Mouse (Mus musculus) embryonic facial prominence, embryonic 12.5 days (tissue): Measurements from ENCODE around the gene Rbm20. TPM values are rescaled to one million over a fixed set of nuclear protein-coding genes. Genes with fewer than 3 reads are reported as not detected.

Source experiments
- ATAC-seq: fragments of 200-750 bp; cut with Nextera tagmentation; 2 replicates; pipeline ENCODE4 v1.8.0; 2017; ENCODE audit not compliant: insufficient number of reproducible peaks, insufficient read depth, low FRiP score, low TSS enrichment
- H3K27ac ChIP-seq: fragments of 300-500 bp; sonication (generic); 2 replicates; pipeline ENCODE4 v1.5.1; 2016; ENCODE audit warnings: mild to moderate bottlenecking
- H3K27me3 ChIP-seq: fragments of 300-500 bp; sonication (generic); 2 replicates; pipeline ENCODE4 v1.6.1; 2016; ENCODE audit warnings: mild to moderate bottlenecking, moderate library complexity
- H3K36me3 ChIP-seq: fragments of 300-500 bp; sonication (generic); 2 replicates; pipeline ENCODE4 v1.6.1; 2016; ENCODE audit warnings: mild to moderate bottlenecking
- H3K4me1 ChIP-seq: fragments of 300-500 bp; sonication (generic); 2 replicates; pipeline ENCODE4 v1.6.1; 2016
- H3K4me2 ChIP-seq: fragments of 300-500 bp; sonication (generic); replicated peaks from 2 replicates; pipeline ENCODE4 v1.6.1; 2016; ENCODE audit warnings: mild to moderate bottlenecking, moderate library complexity
- H3K4me3 ChIP-seq: fragments of 300-500 bp; sonication (generic); 2 replicates; pipeline ENCODE4 v1.5.1; 2016; ENCODE audit warnings: mild to moderate bottlenecking
- H3K9ac ChIP-seq: fragments of 300-500 bp; sonication (generic); 2 replicates; pipeline ENCODE4 v1.6.1; 2016; ENCODE audit warnings: mild to moderate bottlenecking, moderate library complexity
- H3K9me3 ChIP-seq: fragments of 300-500 bp; sonication (generic); 2 replicates; pipeline ENCODE4 v1.6.1; 2016; ENCODE audit warnings: mild to moderate bottlenecking, moderate library complexity
- WGBS: fragments of 180-500 bp; shearing (Covaris S2); methylation state at CpG from one replicate; pipeline ENCODE4 v1.1.7; 2016; 5-methylcytosine and 5-hydroxymethylcytosine counted together
- polyA plus RNA-seq: library from polyadenylated mRNA; unstranded; fragments of >200 nt; fragmentation: Nextera tagmentation; extraction: Ambion mirVana; gene quantifications from 2 replicates; pipeline ENCODE4 v1.2.1, GENCODE M21; 2016

The Rbm20 gene
- polyA plus RNA-seq, 1 experiment from 2014 or later: 2.7 TPM

GRCm38 (mm10) chr19:53785352-53785751, 108.2 kb downstream of the Rbm20 start:
- Histone ChIP-seq H3K27me3 (no peaks in the 10 kb centered on the region), H3K9me3 (no peaks in the 10 kb centered on the region), H3K27ac (no peak overlapping the region), H3K9ac (no peak overlapping the region), H3K36me3 (no peaks in the 10 kb centered on the region), H3K4me1 (peaks cover 17% of the 10 kb centered on the region), H3K4me3 (no peak overlapping the region), H3K4me2 (no peak overlapping the region)
- 87% methylated on average over 3 of the region's 3 CpGs for WGBS
- no peak for ATAC-seq

- Histone ChIP-seq H3K36me3 (no peaks in the 10 kb centered on the region), H3K4me2 (no peak overlapping the region; the same call in 1 of the 2 replicates), H3K27ac (peak overlapping the region; percentile 80), H3K9me3 (no peaks in the 10 kb centered on the region), H3K4me3 (no peak overlapping the region), H3K9ac (no peak overlapping the region), H3K4me1 (peaks cover 17% of the 10 kb centered on the region), H3K27me3 (no peaks in the 10 kb centered on the region)
- WGBS: 43% methylated on average over 2 of the region's 2 CpGs
- no peak for ATAC-seq
These were observed 109.1 kb downstream of the Rbm20 start for GRCm38 (mm10) chr19:53786239-53786638.

GRCm38 (mm10) chr19:53786836-53787235, 109.7 kb downstream of the Rbm20 start:
- no peaks in the 10 kb centered on the region for H3K9me3 ChIP-seq
- 35% methylated on average over 5 of the region's 5 CpGs for WGBS
- H3K4me2 ChIP-seq: no peak overlapping the region; the same call in 1 of the 2 replicates
- H3K4me1 ChIP-seq: peaks cover 22% of the 10 kb centered on the region
- H3K27ac ChIP-seq: peak overlapping the region; percentile 80
- H3K27me3 ChIP-seq: no peaks in the 10 kb centered on the region
- ATAC-seq: no peak
- H3K4me3 ChIP-seq: no peak overlapping the region
- H3K9ac ChIP-seq: no peak overlapping the region
- no peaks in the 10 kb centered on the region for H3K36me3 ChIP-seq

GRCm38 (mm10) chr19:53788621-53789331, 111.7 kb downstream of the Rbm20 start:
- H3K27me3 ChIP-seq: no peaks in the 10 kb centered on the region
- H3K9ac ChIP-seq: no peak overlapping the region
- no peak overlapping the region for H3K27ac ChIP-seq
- H3K36me3 ChIP-seq: no peaks in the 10 kb centered on the region
- no peak overlapping the region for H3K4me2 ChIP-seq
- peaks cover 33% of the 10 kb centered on the region for H3K4me1 ChIP-seq
- no peaks in the 10 kb centered on the region for H3K9me3 ChIP-seq
- 83% methylated on average over 14 of the region's 14 CpGs for WGBS
- no peak overlapping the region for H3K4me3 ChIP-seq
- no peak for ATAC-seq

- no peaks in the 10 kb centered on the region for H3K36me3 ChIP-seq
- H3K9ac ChIP-seq: no peak overlapping the region
- peaks cover 41% of the 10 kb centered on the region for H3K4me1 ChIP-seq
- no peaks in the 10 kb centered on the region for H3K9me3 ChIP-seq
- H3K4me2 ChIP-seq: no peak overlapping the region
- WGBS: 66% methylated on average over 7 of the region's 7 CpGs
- no peak overlapping the region for H3K4me3 ChIP-seq
- no peaks in the 10 kb centered on the region for H3K27me3 ChIP-seq
- H3K27ac ChIP-seq: no peak overlapping the region
- no peak for ATAC-seq
These were observed 112.5 kb downstream of the Rbm20 start for GRCm38 (mm10) chr19:53789571-53789970.

GRCm38 (mm10) chr19:53791751-53792720, 114.9 kb downstream of the Rbm20 start:
- H3K27ac ChIP-seq: peak overlapping the region; percentile 58; the same call in 1 of the 2 replicates
- H3K4me2 ChIP-seq: no peak overlapping the region
- no peak overlapping the region for H3K4me3 ChIP-seq
- WGBS: 44% methylated on average over 20 of the region's 20 CpGs
- peaks cover 41% of the 10 kb centered on the region for H3K4me1 ChIP-seq
- no peaks in the 10 kb centered on the region for H3K9me3 ChIP-seq
- ATAC-seq: peak; percentile 48; the same call in 1 of the 2 replicates
- H3K27me3 ChIP-seq: no peaks in the 10 kb centered on the region
- no peaks in the 10 kb centered on the region for H3K36me3 ChIP-seq
- no peak overlapping the region for H3K9ac ChIP-seq

GRCm38 (mm10) chr19:53792976-53793897, 116.1 kb downstream of the Rbm20 start:
- Histone ChIP-seq H3K4me3 (no peak overlapping the region), H3K4me2 (no peak overlapping the region), H3K36me3 (no peaks in the 10 kb centered on the region), H3K27me3 (no peaks in the 10 kb centered on the region), H3K9me3 (no peaks in the 10 kb centered on the region), H3K27ac (no peak overlapping the region), H3K9ac (no peak overlapping the region), H3K4me1 (peaks cover 46% of the 10 kb centered on the region)
- WGBS: 79% methylated on average over 37 of the region's 37 CpGs
- no peak for ATAC-seq

- H3K4me1 ChIP-seq: peaks cover 52% of the 10 kb centered on the region
- no peak overlapping the region for H3K27ac ChIP-seq
- peak overlapping the region; percentile 9; the same call in 1 of the 2 replicates for H3K4me2 ChIP-seq
- WGBS: 58% methylated on average over 23 of the region's 23 CpGs
- no peaks in the 10 kb centered on the region for H3K9me3 ChIP-seq
- H3K27me3 ChIP-seq: no peaks in the 10 kb centered on the region
- H3K9ac ChIP-seq: no peak overlapping the region
- H3K36me3 ChIP-seq: no peaks in the 10 kb centered on the region
- H3K4me3 ChIP-seq: no peak overlapping the region
- ATAC-seq: no peak
These were observed 117.1 kb downstream of the Rbm20 start for GRCm38 (mm10) chr19:53793994-53794890.

- Histone ChIP-seq H3K27ac (no peak overlapping the region), H3K4me1 (peaks cover 49% of the 10 kb centered on the region)
- 72% methylated on average over 4 of the region's 4 CpGs for WGBS
These were observed 117.9 kb downstream of the Rbm20 start for GRCm38 (mm10) chr19:53794996-53795395.

GRCm38 (mm10) chr19:53796020-53796419, 118.9 kb downstream of the Rbm20 start:
- H3K36me3 ChIP-seq: no peaks in the 10 kb centered on the region
- H3K4me3 ChIP-seq: no peak overlapping the region
- 83% methylated on average over 5 of the region's 5 CpGs for WGBS
- no peak overlapping the region for H3K9ac ChIP-seq
- no peaks in the 10 kb centered on the region for H3K9me3 ChIP-seq
- ATAC-seq: no peak
- H3K4me1 ChIP-seq: peaks cover 49% of the 10 kb centered on the region
- no peak overlapping the region for H3K4me2 ChIP-seq
- H3K27ac ChIP-seq: no peak overlapping the region
- no peaks in the 10 kb centered on the region for H3K27me3 ChIP-seq

More at GRCm38 (mm10) chr19:53794996-53795395, 117.9 kb downstream of the Rbm20 start:
- no peaks in the 10 kb centered on the region for H3K9me3 ChIP-seq
- no peaks in the 10 kb centered on the region for H3K27me3 ChIP-seq
- H3K4me3 ChIP-seq: no peak overlapping the region
- ATAC-seq: no peak
- H3K4me2 ChIP-seq: no peak overlapping the region
- H3K36me3 ChIP-seq: no peaks in the 10 kb centered on the region
- H3K9ac ChIP-seq: no peak overlapping the region
